In genomic region chr10:17989136-17989535, GRCm38 (mm10) we compare ENCODE assay signal across 18 mouse cellular contexts. TPM values are rescaled to one million over a fixed set of nuclear protein-coding genes. Genes with fewer than 3 reads are reported as not detected.
DNase-seq lines count a peak whose midpoint lies in the region; ATAC-seq lines count a peak whose summit lies in the region.
"Had no signal": no experiment of that assay in that cellular context is flagged by ENCODE, and none has a peak within 500 bp of the region (broad histone marks: within the 10 kb centered on the region; RNA-seq: fewer than 3 reads in every experiment).

No protein-coding gene starts in this region.

- 82% methylated on average over 6 of the region's 6 CpGs for WGBS in kidney, embryonic 16.5 days

- H3K9me3 ChIP-seq in kidney, embryonic 16.5 days (ENCODE audit: low read length): no peaks in the 10 kb centered on the region
- H3K9me3 ChIP-seq: midbrain, embryonic 12.5 days; neural tube, embryonic 12.5 days had no signal

- H3K36me3 ChIP-seq in kidney, embryonic 16.5 days (ENCODE audit: insufficient read depth, low read length): no peaks in the 10 kb centered on the region
- H3K36me3 ChIP-seq: midbrain, embryonic 12.5 days; neural tube, embryonic 12.5 days had no signal

- no peak overlapping the region for H3K4me3 ChIP-seq in kidney, embryonic 16.5 days (ENCODE audit: low read length)
- H3K4me3 ChIP-seq: gastrocnemius, adult 2 months; midbrain, embryonic 12.5 days; neural tube, embryonic 12.5 days had no signal

- H3K27me3 ChIP-seq in kidney, embryonic 16.5 days (ENCODE audit: insufficient read depth, low read length): no peaks in the 10 kb centered on the region
- H3K27me3 ChIP-seq: midbrain, embryonic 12.5 days; neural tube, embryonic 12.5 days had no signal

- H3K27ac ChIP-seq in kidney, embryonic 16.5 days (ENCODE audit: low read length): no peak overlapping the region
- H3K27ac ChIP-seq: gastrocnemius, adult 2 months; midbrain, embryonic 12.5 days; neural tube, embryonic 12.5 days had no signal

- peak; percentile 25 for ATAC-seq in CD4-positive, CD25-positive, alpha-beta regulatory T cell, adult 4 months
- ATAC-seq in hematopoietic stem cell, adult 5-6 weeks (replicated peaks in 1 of 2; ENCODE audit: insufficient read depth in 1 of 2, low FRiP score in 2 of 2, low TSS enrichment in 1 of 2, low read depth in 1 of 2, poor library complexity in 2 of 2, severe bottlenecking in 2 of 2): peak; percentile 68 to 84
- ATAC-seq in monocyte, adult 5-6 weeks (replicated peaks; ENCODE audit: insufficient number of reproducible peaks, low FRiP score, low TSS enrichment, poor library complexity, severe bottlenecking): peak; percentile 67
- ATAC-seq in kidney, embryonic 16.5 days (ENCODE audit: low FRiP score, low TSS enrichment): no peak
- ATAC-seq: forebrain, postnatal 0 days; hindbrain, embryonic 16.5 days had no signal

- DNase-seq in A20 (ENCODE audit: low read depth, low spot score): peak; percentile 73
- DNase-seq in gastrocnemius, adult 8-10 months (ENCODE audit: low spot score in 2 of 2): no peak
- DNase-seq in urinary bladder, postnatal 10 days (ENCODE audit: low spot score): no peak
- DNase-seq: cerebellum, adult 8-10 months; forebrain, postnatal 0 days; gastrocnemius, adult 2 months; heart, postnatal 10 days; kidney, adult 9 months; layer of hippocampus, postnatal 36 days; left cerebral cortex, postnatal 4 days had no signal

- no peaks in the 10 kb centered on the region for H3K4me1 ChIP-seq in kidney, embryonic 16.5 days (ENCODE audit: insufficient read depth, low read length)
- H3K4me1 ChIP-seq: midbrain, embryonic 12.5 days; neural tube, embryonic 12.5 days had no signal

- no peak overlapping the region for H3K4me2 ChIP-seq in kidney, embryonic 16.5 days (replicated peaks; ENCODE audit: low read depth, low read length)
- H3K4me2 ChIP-seq: liver, embryonic 11.5 days; midbrain, embryonic 12.5 days; neural tube, embryonic 12.5 days had no signal

- H3K9ac ChIP-seq in kidney, embryonic 16.5 days (replicated peaks; ENCODE audit: low read length): no peak overlapping the region
- H3K9ac ChIP-seq: forebrain, postnatal 0 days; midbrain, embryonic 12.5 days; neural tube, embryonic 12.5 days had no signal

RNA-seq across cellular contexts. Expression of gene Abracl, which starts 34.0 kb away (rescaled TPM):
- polyA plus RNA-seq in CD4-positive, CD25-positive, alpha-beta regulatory T cell, adult 4 months (2017; shearing (Covaris generic)): 100 to 1,000 TPM; 346 to 495 TPM
- 233 and 268 TPM in 2 replicates for total RNA-seq in hematopoietic stem cell, adult 5-6 weeks (2017)
- total RNA-seq in monocyte, adult 5-6 weeks (2017): 279 to 315 TPM (median 280 TPM) in 3 replicates
- 1 to 10 TPM in 3 of 4 experiments, under 1 TPM in 1; 0.58 to 3.8 (median 1.5) TPM for total RNA-seq in gastrocnemius, adult 8-10 months (2022)
- polyA plus RNA-seq in kidney, embryonic 16.5 days (2015; fragmentation: Nextera tagmentation; extraction: Ambion mirVana): 102 and 111 TPM in 2 replicates

RNA-seq across cellular contexts. Expression of gene Heca, which starts 41.3 kb away (rescaled TPM):
- polyA plus RNA-seq in CD4-positive, CD25-positive, alpha-beta regulatory T cell, adult 4 months (2017; shearing (Covaris generic)): 10 to 100 TPM; 29.1 to 36.7 TPM
- 41.3 and 47.9 TPM in 2 replicates for total RNA-seq in hematopoietic stem cell, adult 5-6 weeks (2017)
- total RNA-seq in monocyte, adult 5-6 weeks (2017): 129 to 223 TPM (median 161 TPM) in 3 replicates
- total RNA-seq in gastrocnemius, adult 8-10 months (2022): 10 to 100 TPM; 17.4 to 22.7 (median 20.4) TPM
- 2.9 and 5.2 TPM in 2 replicates for polyA plus RNA-seq in kidney, embryonic 16.5 days (2015; fragmentation: Nextera tagmentation; extraction: Ambion mirVana)

Comparison
In these comparisons a context has a peak if more than half of its experiments do, and no peak if none do; other contexts are left out.
1. RNA of gene Abracl, which starts 34.0 kb away (total RNA-seq): 279 to 315 TPM in monocyte, adult 5-6 weeks and 233 to 268 TPM in hematopoietic stem cell, adult 5-6 weeks; 0.58 to 3.8 TPM in gastrocnemius, adult 8-10 months; every median in the first group is over 10 times any median in the second.